Mouse (Mus musculus) limb, embryonic 11.5 days (tissue): ENCODE measurements around the gene Man2a2. TPM values are rescaled to one million over a fixed set of nuclear protein-coding genes. Genes with fewer than 3 reads are reported as not detected.
"Not testable (repeated sequence)": the region's sequence is repeated elsewhere in the genome, so short reads cannot be mapped to it uniquely, and the experiment has no call there.

Experiments
- ATAC-seq: fragments of 200-750 bp; cut with Nextera tagmentation; 2 replicates; pipeline ENCODE4 v1.8.0; 2017; ENCODE audit warnings: low read depth; ENCODE audit not compliant: insufficient number of reproducible peaks, low FRiP score, low TSS enrichment
- DNase-seq: peaks from one replicate; pipeline ENCODE4 v3.0.0-alpha.2; 2015; ENCODE audit warnings: low spot score
- H3K27ac ChIP-seq: fragments of 300-500 bp; sonication (generic); replicated peaks from 2 replicates; pipeline ENCODE4 v1.5.1; 2014; ENCODE audit warnings: low read depth, mild to moderate bottlenecking, low read length
- H3K27me3 ChIP-seq: fragments of 300-500 bp; sonication (generic); 2 replicates; pipeline ENCODE4 v1.6.1; 2014; ENCODE audit warnings: mild to moderate bottlenecking, low read length, mixed read lengths; ENCODE audit not compliant: control insufficient read depth, insufficient read depth
- H3K36me3 ChIP-seq: fragments of 300-500 bp; sonication (generic); 2 replicates; pipeline ENCODE4 v1.6.1; 2014; ENCODE audit warnings: mild to moderate bottlenecking, low read length, moderate library complexity, mixed read lengths; ENCODE audit not compliant: control insufficient read depth, insufficient read depth
- H3K4me1 ChIP-seq: fragments of 300-500 bp; sonication (generic); 2 replicates; pipeline ENCODE4 v1.6.1; 2014; ENCODE audit warnings: low read length, mixed read lengths; ENCODE audit not compliant: control insufficient read depth, insufficient read depth
- H3K4me2 ChIP-seq: fragments of 300-500 bp; sonication (generic); 2 replicates; pipeline ENCODE4 v1.6.1; 2014; ENCODE audit warnings: low read depth, mild to moderate bottlenecking, moderate library complexity; ENCODE audit not compliant: severe bottlenecking
- H3K4me3 ChIP-seq: fragments of 300-500 bp; sonication (generic); 2 replicates; pipeline ENCODE4 v1.5.1; 2014; ENCODE audit warnings: low read depth, low read length
- H3K9ac ChIP-seq: fragments of 300-500 bp; sonication (generic); 2 replicates; pipeline ENCODE4 v1.6.1; 2014; ENCODE audit warnings: mild to moderate bottlenecking, low read length
- H3K9me3 ChIP-seq: fragments of 300-500 bp; sonication (generic); 2 replicates; pipeline ENCODE4 v1.6.1; 2016; ENCODE audit warnings: low read length; ENCODE audit not compliant: control insufficient read depth
- WGBS: fragments of 180-500 bp; shearing (Covaris S2); extraction: QIAGEN DNeasy Blood & Tissue Kit; methylation state at CpG from one replicate; pipeline ENCODE4 v1.1.7; 2014; 5-methylcytosine and 5-hydroxymethylcytosine counted together
- polyA plus RNA-seq: library from polyadenylated mRNA; unstranded; fragments of >200 nt; fragmentation: Nextera tagmentation; extraction: Ambion mirVana; gene quantifications from 2 replicates; pipeline ENCODE4 v1.2.1, GENCODE M21; 2014

Man2a2 gene
- polyA plus RNA-seq, 1 experiment from 2014 or later = 12.5 TPM

DNA sequence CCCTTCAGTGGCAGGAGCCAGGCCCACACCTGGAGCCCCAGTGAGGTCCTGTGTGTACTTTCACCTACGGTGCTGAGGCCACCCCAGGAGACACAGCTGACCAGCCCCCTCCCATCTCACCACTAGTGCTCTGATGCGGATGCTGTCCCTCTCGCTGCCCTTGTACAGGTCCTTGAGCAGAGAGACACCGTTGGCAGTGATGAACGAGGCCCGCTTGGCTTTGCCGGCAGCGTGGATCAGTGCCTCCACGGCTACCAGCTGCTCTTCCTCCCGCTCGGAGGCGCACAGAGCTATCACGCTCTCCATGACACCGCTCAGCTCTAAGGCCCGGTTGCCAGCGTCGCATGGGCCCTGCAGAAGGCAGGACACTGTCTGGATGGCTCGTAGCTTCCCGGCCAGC is 39.7 kb downstream of the Man2a2 start:
- Histone ChIP-seq H3K4me1 (no peaks in the 10 kb centered on the region), H3K4me3 (no peak overlapping the region), H3K9me3 (no peaks in the 10 kb centered on the region), H3K27ac (no peak overlapping the region), H3K36me3 (peaks cover 54% of the 10 kb centered on the region), H3K9ac (no peak overlapping the region), H3K27me3 (no peaks in the 10 kb centered on the region), H3K4me2 (no peak overlapping the region)
- 97% methylated on average over 19 of the region's 19 CpGs for WGBS
- DNase-seq (no peak), ATAC-seq (no peak)

DNA sequence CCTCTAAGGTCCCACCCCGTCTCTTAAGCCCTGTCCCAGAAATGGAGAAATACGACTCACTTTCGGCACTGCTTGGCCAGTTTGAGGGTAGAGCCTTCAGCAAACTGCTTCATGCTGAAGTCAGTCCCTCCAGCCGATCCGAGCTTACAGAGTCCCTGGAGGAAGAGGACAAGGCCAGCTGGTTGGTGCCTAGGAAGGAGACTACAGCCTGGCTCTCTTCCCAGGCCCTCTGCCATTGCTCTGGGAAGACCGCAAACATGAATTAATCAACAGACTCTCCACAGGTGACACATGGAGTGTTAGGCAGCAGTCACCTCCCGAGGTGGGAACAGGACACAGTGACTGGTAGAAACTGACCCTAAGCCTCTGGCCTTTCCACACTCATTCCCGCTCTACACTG is 40.9 kb downstream of the Man2a2 start:
- no peak overlapping the region for H3K9ac ChIP-seq
- H3K4me2 ChIP-seq = no peak overlapping the region
- WGBS = 90% methylated on average over 8 of the region's 8 CpGs
- no peaks in the 10 kb centered on the region for H3K9me3 ChIP-seq
- ATAC-seq (no peak), DNase-seq (no peak)
- no peaks in the 10 kb centered on the region for H3K4me1 ChIP-seq
- no peak overlapping the region for H3K27ac ChIP-seq
- H3K36me3 ChIP-seq = peaks cover 57% of the 10 kb centered on the region
- no peaks in the 10 kb centered on the region for H3K27me3 ChIP-seq
- no peak overlapping the region for H3K4me3 ChIP-seq

DNA sequence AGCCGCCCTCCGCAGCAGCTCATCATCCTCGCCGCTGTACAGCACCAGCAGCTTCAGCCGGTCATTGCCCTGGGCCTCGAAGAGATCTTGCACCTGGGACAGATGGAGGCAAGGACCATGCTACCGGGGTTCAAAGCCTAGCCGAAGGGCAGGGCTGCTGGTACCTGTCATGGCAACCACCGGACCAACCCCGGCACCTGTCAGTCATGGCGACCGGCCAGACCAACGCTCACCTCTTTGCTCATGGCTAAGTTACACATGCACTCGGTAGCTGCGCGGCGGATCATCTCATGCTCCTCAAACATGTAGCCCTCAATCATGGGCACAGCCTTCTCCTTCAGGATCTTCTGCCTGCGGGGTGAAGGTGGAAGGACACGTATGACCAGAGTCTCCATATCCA is 45.1 kb downstream of the Man2a2 start:
- ATAC-seq (no peak), DNase-seq (no peak)
- Histone ChIP-seq H3K36me3 (peaks cover 30% of the 10 kb centered on the region; the same call in 1 of the 2 replicates), H3K4me2 (no peak overlapping the region), H3K9ac (no peak overlapping the region), H3K4me3 (no peak overlapping the region), H3K9me3 (no peaks in the 10 kb centered on the region), H3K4me1 (peaks cover 6% of the 10 kb centered on the region), H3K27ac (no peak overlapping the region), H3K27me3 (no peaks in the 10 kb centered on the region)
- 96% methylated on average over 19 of the region's 19 CpGs for WGBS

DNA sequence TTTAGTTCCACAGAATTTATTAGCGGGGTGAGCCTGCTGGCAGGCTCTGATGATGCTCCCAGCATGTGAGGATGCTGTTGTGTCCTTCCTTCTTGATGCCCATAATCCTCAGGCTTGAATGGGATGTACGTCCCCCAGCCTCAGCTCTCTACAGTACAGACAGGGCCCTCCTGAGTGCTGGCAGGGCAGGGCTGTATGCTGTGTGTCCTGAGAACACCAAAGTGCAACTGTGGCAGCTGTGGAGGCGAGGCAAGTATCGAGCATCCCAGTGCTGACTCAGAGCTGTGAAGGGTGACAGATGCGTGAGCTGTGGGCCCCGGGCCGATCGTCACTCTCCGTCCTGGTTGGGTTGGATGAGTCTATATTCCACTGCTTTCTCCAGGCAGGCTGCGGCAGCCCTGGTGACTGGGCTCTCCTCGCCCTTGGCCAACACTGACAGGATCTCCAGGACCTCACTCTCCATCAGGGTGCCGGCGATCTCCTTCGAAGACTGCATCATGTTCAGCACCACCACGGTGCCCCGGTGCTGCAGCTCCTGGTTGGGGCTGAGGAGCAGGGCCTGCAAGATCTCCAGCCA is 45.8 kb downstream of the Man2a2 start:
- 95% methylated on average over 16 of the region's 16 CpGs for WGBS
- Histone ChIP-seq H3K4me1 (peaks cover 6% of the 10 kb centered on the region), H3K9me3 (no peaks in the 10 kb centered on the region), H3K4me3 (no peak overlapping the region), H3K36me3 (peaks cover 23% of the 10 kb centered on the region; the same call in 1 of the 2 replicates), H3K27ac (no peak overlapping the region), H3K4me2 (no peak overlapping the region), H3K27me3 (no peaks in the 10 kb centered on the region), H3K9ac (no peak overlapping the region)
- ATAC-seq = no peak
- DNase-seq = no peak

DNA sequence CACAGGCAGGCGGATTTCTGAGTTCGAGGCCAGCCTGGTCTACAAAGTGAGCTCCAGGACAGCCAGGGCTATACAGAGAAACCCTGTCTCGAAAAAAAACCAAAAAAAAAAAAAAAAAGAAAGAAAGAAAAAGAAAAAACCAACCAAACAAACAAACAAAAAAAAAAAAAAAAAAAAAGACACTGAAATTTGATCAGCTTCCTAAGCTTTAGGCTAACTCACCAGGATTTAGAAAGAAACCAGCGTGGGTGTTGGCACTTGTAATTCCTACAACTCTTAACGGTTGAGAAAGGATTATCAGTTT is 46.4 kb downstream of the Man2a2 start:
- H3K9ac ChIP-seq, H3K4me1 ChIP-seq, H3K4me2 ChIP-seq, ATAC-seq, H3K4me3 ChIP-seq, H3K27ac ChIP-seq, H3K27me3 ChIP-seq, DNase-seq, H3K9me3 ChIP-seq: not testable (repeated sequence)
- WGBS = 42% methylated on average over 4 of the region's 5 CpGs
- H3K36me3 ChIP-seq = peaks cover 19% of the 10 kb centered on the region; the same call in 1 of the 2 replicates

DNA sequence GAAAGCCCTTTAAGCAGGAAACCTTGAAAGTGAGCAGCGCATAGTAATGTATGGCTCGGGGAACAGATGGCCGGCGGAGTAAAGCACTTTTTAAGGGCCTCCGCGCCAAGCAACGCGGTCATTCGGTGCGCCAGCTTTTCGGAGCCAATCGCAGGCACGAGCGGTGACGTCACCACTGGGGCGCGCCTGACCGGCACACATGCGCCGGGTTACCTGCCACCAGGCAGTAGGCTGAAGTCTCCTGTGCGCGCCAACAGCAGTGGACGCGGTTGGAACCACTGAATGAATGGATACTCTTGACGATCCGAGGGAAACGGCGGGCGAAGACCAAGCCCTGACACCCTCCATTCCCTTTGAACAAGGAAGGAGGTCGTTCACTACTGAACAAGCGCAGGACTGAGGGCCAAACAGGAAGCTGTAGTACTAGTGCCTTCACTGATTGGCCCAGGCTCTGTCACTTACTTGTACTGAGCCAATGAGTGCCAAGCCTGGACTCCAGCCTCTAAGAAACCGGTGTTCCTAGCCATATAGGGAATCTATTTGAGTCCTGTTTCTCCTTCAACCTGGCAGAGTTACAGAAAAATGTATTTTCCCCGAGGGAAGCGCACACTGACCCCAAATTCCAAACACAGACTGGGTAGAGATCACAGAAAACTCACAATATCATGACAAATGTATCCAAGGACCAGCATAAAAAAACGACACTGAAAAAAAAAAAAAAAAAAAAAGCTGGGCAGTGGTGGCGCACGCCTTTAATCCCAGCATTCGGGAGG is 46.9 kb downstream of the Man2a2 start, which contains the start of gene Rccd1:
Gene Rccd1, minus strand, starts transcription at position 412 of the 773 bp plus-strand sequence.
- H3K36me3 ChIP-seq = peaks cover 17% of the 10 kb centered on the region; the same call in 1 of the 2 replicates
- no peaks in the 10 kb centered on the region for H3K9me3 ChIP-seq
- peak within 1 kb of the TSS; percentile 65 for H3K9ac ChIP-seq
- H3K27ac ChIP-seq = peak within 1 kb of the TSS; percentile 42; the same call in 1 of the 2 replicates
- H3K4me1 ChIP-seq = peaks cover 6% of the 10 kb centered on the region
- no peaks in the 10 kb centered on the region for H3K27me3 ChIP-seq
- WGBS = 3% methylated on average over 38 of the region's 38 CpGs
- DNase-seq (peak; percentile 98), ATAC-seq (peak; percentile 97)
- H3K4me3 ChIP-seq = peak within 1 kb of the TSS; percentile 61
- peak within 1 kb of the TSS; percentile 79 for H3K4me2 ChIP-seq

DNA sequence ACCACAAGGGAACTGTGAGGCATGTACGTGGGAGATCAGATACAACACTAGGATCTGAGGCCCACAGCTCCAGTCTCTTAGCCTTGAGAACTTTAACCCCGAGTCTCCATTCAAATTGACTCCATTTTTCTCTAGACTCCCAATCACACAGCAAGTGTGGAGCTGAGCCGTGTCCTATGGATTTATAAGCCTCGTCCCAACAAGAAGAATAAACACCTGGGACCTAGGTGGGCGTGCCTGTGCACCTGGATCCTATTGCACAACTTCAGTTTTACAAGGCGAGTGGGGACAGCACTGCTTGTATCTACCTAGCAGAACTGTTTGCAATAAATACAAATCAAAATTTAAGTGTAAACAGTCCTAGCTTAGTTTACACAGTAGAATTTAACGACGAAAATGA is 47.8 kb downstream of the Man2a2 start:
- peaks cover 16% of the 10 kb centered on the region; the same call in 1 of the 2 replicates for H3K36me3 ChIP-seq
- no peaks in the 10 kb centered on the region for H3K27me3 ChIP-seq
- H3K4me2 ChIP-seq = peak overlapping the region; percentile 79
- ATAC-seq = no peak
- peak overlapping the region; percentile 65 for H3K9ac ChIP-seq
- H3K9me3 ChIP-seq = no peaks in the 10 kb centered on the region
- DNase-seq = no peak
- H3K4me3 ChIP-seq = peak overlapping the region; percentile 61
- peak overlapping the region; percentile 42; the same call in 1 of the 2 replicates for H3K27ac ChIP-seq
- H3K4me1 ChIP-seq = peaks cover 6% of the 10 kb centered on the region
- 21% methylated on average over 8 of the region's 8 CpGs for WGBS

DNA sequence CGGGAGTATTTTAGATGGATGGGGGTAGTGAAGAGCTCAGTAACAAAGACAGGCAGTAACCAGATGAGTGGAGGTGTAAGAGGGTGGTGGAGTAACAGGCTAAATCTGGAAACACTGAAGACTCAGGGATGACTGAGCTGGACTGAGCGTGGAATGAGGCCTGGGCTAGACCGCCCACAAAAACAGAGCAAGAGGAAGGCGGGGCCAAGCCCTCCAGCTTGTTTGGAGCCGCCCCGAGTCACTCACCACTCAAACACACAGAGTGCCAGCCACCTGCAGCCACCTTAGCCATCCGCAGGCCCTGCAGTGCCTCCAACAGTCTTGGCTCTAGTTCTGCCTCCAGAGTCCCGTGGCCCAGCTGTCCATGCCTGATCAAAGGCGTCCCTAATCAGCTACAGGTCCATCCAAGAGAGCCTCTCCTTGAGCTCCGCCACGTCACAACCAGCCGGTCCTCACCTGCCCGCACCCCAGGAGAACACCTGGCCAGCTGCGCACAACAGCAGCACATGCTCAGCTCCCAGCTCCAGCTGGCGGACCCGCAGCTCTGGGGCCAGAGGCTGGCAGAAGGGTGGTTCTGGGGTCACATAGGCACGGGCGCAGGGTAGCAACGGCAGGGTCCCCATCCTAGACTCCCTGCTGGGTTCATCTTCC is 51.2 kb downstream of the Man2a2 start:
- no peaks in the 10 kb centered on the region for H3K27me3 ChIP-seq
- H3K4me1 ChIP-seq = peaks cover 6% of the 10 kb centered on the region
- 77% methylated on average over 18 of the region's 19 CpGs for WGBS
- ATAC-seq = no peak
- no peak overlapping the region for H3K27ac ChIP-seq
- no peak for DNase-seq
- no peak overlapping the region for H3K9ac ChIP-seq
- no peak overlapping the region for H3K4me3 ChIP-seq
- no peaks in the 10 kb centered on the region for H3K9me3 ChIP-seq
- peaks cover 10% of the 10 kb centered on the region; the same call in 1 of the 2 replicates for H3K36me3 ChIP-seq
- no peak overlapping the region for H3K4me2 ChIP-seq
